Mouse (Mus musculus) myocyte (in vitro differentiated cells): ENCODE measurements around the gene Elavl1. TPM values are rescaled to one million over a fixed set of nuclear protein-coding genes. Genes with fewer than 3 reads are reported as not detected.
A peak's percentile ranks its signal among the peaks of the same experiment; 100 is the strongest.

Experiments used
- H3K27me3 ChIP-seq: one replicate; pipeline ENCODE4 v1.6.1; 2011; ENCODE audit not compliant: control insufficient read depth, insufficient read depth, insufficient read length
- H3K36me3 ChIP-seq: one replicate; pipeline ENCODE4 v1.6.1; 2011; ENCODE audit not compliant: control insufficient read depth, insufficient read depth
- H3K4me2 ChIP-seq: one replicate; pipeline ENCODE4 v1.6.1; 2011; ENCODE audit warnings: low read depth, control low read depth
- H3K4me3 ChIP-seq: one replicate; pipeline ENCODE4 v1.5.1; 2011; ENCODE audit warnings: mild to moderate bottlenecking, control low read depth, moderate library complexity
- H3K79me2 ChIP-seq: one replicate; pipeline ENCODE4 v1.6.1; 2011; ENCODE audit not compliant: control insufficient read depth, insufficient read depth
- H3ac ChIP-seq: one replicate; pipeline ENCODE4 v1.6.1; 2011; ENCODE audit not compliant: control insufficient read depth, insufficient read length
- CEBPB ChIP-seq: IDR thresholded peaks from 2 replicates; pipeline ENCODE4 v1.6.1; 2011; ENCODE audit warnings: mild to moderate bottlenecking, moderate library complexity; ENCODE audit not compliant: poor library complexity, insufficient read depth, severe bottlenecking
- E2F4 ChIP-seq: IDR thresholded peaks from one replicate; pipeline ENCODE4 v1.6.1; 2011; ENCODE audit warnings: mild to moderate bottlenecking, control low read depth, moderate library complexity; ENCODE audit not compliant: insufficient read depth
- MAX ChIP-seq: IDR thresholded peaks from one replicate; pipeline ENCODE4 v1.6.1; 2011; ENCODE audit warnings: low read depth, mild to moderate bottlenecking, control low read depth
- MYOD1 ChIP-seq, 3 experiments: IDR thresholded peaks; one replicate each; pipeline ENCODE4 v1.6.1; 2011; ENCODE audit warnings: control low read depth in 2 of 3, low read depth in 2 of 3, mild to moderate bottlenecking in 2 of 3, moderate library complexity in 1 of 3; ENCODE audit not compliant: insufficient read length in 2 of 3, control insufficient read depth in 1 of 3
- MYOG ChIP-seq, 3 experiments: IDR thresholded peaks; one replicate each; pipeline ENCODE4 v1.6.1; 2011; ENCODE audit warnings: control low read depth in 2 of 3, low read depth in 2 of 3, mild to moderate bottlenecking in 2 of 3; ENCODE audit not compliant: insufficient read length in 2 of 3, control insufficient read depth in 1 of 3, insufficient read depth in 1 of 3
- POLR2A ChIP-seq: IDR thresholded peaks from one replicate; pipeline ENCODE4 v1.6.1; 2011; ENCODE audit warnings: low read depth, mild to moderate bottlenecking, control low read depth, moderate library complexity; ENCODE audit not compliant: insufficient read length
- POLR2AphosphoS2 ChIP-seq: IDR thresholded peaks from one replicate; pipeline ENCODE4 v1.6.1; 2011; ENCODE audit warnings: low read depth, control low read depth; ENCODE audit not compliant: insufficient read length
- REST ChIP-seq: IDR thresholded peaks from one replicate; pipeline ENCODE4 v1.6.1; 2011; ENCODE audit warnings: mild to moderate bottlenecking, control low read depth, moderate library complexity; ENCODE audit not compliant: insufficient read depth, insufficient read length
- SRF ChIP-seq: IDR thresholded peaks from one replicate; pipeline ENCODE4 v1.6.1; 2011; ENCODE audit warnings: low read depth; ENCODE audit not compliant: control insufficient read depth, insufficient read length
- TCF12 ChIP-seq: IDR thresholded peaks from one replicate; pipeline ENCODE4 v1.6.1; 2011; ENCODE audit warnings: mild to moderate bottlenecking, control low read depth; ENCODE audit not compliant: poor library complexity, insufficient read depth, severe bottlenecking
- TCF3 ChIP-seq: IDR thresholded peaks from one replicate; pipeline ENCODE4 v1.6.1; 2011; ENCODE audit warnings: low read depth, control low read depth; ENCODE audit not compliant: insufficient read length
- USF1 ChIP-seq: IDR thresholded peaks from one replicate; pipeline ENCODE4 v1.6.1; 2011; ENCODE audit warnings: low read depth, mild to moderate bottlenecking, control low read depth, moderate library complexity
- polyA plus RNA-seq: library from polyadenylated mRNA; unstranded; fragments of >200 nt; fragmentation: generic; extraction: Trizol; gene quantifications from one replicate; pipeline ENCODE4 v1.2.1, GENCODE M21; 2012; ENCODE audit warnings: missing spikeins

Gene Elavl1
- polyA plus RNA-seq, 1 experiment = 44.2 TPM

DNA sequence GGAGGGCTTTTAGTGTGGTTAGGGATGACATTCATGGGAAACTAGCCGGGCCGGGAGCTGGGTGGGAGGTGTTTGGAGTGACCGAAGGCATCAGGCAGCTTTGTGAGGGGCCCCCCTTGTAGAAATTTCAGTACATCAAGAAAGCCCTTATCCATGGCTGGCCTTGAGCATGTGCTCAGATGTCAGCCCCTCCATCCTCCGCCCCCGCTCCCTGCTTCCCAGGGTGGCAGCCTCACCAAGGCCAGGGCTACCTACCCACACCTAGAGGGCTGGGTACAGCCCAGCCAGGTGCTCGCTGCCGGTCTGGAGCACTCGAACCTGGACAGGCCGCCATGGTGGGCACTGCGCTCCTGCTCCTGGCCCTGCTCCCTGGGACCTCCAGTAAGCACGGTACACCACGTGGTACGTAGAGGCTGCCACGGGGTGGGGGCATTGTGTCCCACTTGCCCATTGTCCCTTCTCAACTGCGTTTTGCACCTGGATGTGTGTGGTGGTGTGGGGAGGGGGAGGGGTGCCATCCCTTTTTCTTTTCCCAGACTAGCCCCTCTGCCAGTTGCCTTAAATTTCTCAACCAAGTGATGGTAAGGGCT, 77.2 kb downstream of the Elavl1 start, which contains the start of gene Tgfbr3l:
TSS of gene Tgfbr3l (plus strand) at position 264 of the 590 bp plus-strand sequence.
- H3K36me3 ChIP-seq = peaks cover 5% of the 10 kb centered on the region
- no peak within 1 kb of the TSS for H3K4me3 ChIP-seq
- H3K79me2 ChIP-seq = no peaks in the 10 kb centered on the region
- TF ChIP-seq POLR2A (peak; percentile 16), SRF (no peak)
- H3ac ChIP-seq = no peak within 1 kb of the TSS
- no peaks in the 10 kb centered on the region for H3K27me3 ChIP-seq
- H3K4me2 ChIP-seq = no peak within 1 kb of the TSS

- H3K4me3 ChIP-seq = no peak overlapping the region
- H3K36me3 ChIP-seq = peaks cover 5% of the 10 kb centered on the region
- no peak overlapping the region for H3ac ChIP-seq
- H3K79me2 ChIP-seq = no peaks in the 10 kb centered on the region
- no peaks in the 10 kb centered on the region for H3K27me3 ChIP-seq
- H3K4me2 ChIP-seq = no peak overlapping the region
- TF ChIP-seq POLR2AphosphoS2 (no peak), USF1 (no peak), MYOG (IDR thresholded peaks at IDR 0.05; ENCODE audit: control insufficient read depth in 1 of 3, insufficient read depth in 1 of 3, insufficient read length in 2 of 3, low read depth in 2 of 3) (no peak)
Observed at GRCm38 (mm10) chr8:4247241-4247640, 78.0 kb downstream of the Elavl1 start.

DNA sequence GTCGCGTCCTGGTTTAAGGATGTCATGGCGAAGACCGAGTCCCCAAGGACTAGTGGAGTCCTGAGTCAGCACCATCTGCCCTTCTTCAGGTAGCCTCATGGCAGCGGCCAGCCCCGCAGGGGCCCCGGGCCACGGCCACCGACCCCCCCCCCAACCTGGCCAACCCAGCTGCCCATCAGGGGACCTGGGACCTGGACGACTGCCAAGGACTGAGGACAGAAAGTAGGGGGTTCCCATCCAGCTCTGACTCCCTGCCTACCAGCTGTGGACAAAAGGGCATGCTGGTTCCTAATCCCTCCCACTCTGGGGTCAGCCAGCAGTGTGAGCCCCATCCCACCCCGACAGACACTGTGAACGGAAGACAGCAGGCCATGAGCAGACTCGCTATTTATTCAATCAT, 79.5 kb downstream of the Elavl1 start:
- Histone ChIP-seq H3K4me3 (no peak overlapping the region), H3K79me2 (peaks cover 13% of the 10 kb centered on the region), H3K4me2 (no peak overlapping the region), H3K27me3 (no peaks in the 10 kb centered on the region), H3ac (no peak overlapping the region), H3K36me3 (peaks cover 11% of the 10 kb centered on the region)
- TF ChIP-seq E2F4 (no peak), TCF3 (no peak), POLR2A (no peak), MYOG (IDR thresholded peaks at IDR 0.05; ENCODE audit: control insufficient read depth in 1 of 3, insufficient read depth in 1 of 3, insufficient read length in 2 of 3, low read depth in 2 of 3) (no peak), MAX (no peak), CEBPB (no peak), USF1 (no peak), POLR2AphosphoS2 (no peak), TCF12 (no peak)

GRCm38 (mm10) chr8:4245061-4245460, 80.2 kb downstream of the Elavl1 start:
- peaks cover 11% of the 10 kb centered on the region for H3K36me3 ChIP-seq
- no peak overlapping the region for H3ac ChIP-seq
- no peak overlapping the region for H3K4me3 ChIP-seq
- TF ChIP-seq REST (no peak), SRF (no peak), E2F4 (no peak), TCF12 (no peak)
- H3K27me3 ChIP-seq = no peaks in the 10 kb centered on the region
- H3K79me2 ChIP-seq = peaks cover 20% of the 10 kb centered on the region
- H3K4me2 ChIP-seq = no peak overlapping the region

GRCm38 (mm10) chr8:4239193-4239890, 85.9 kb downstream of the Elavl1 start:
- Histone ChIP-seq H3K79me2 (peaks cover 31% of the 10 kb centered on the region), H3K36me3 (peaks cover 6% of the 10 kb centered on the region), H3K27me3 (no peaks in the 10 kb centered on the region), H3K4me3 (peak overlapping the region; percentile 89), H3ac (peak overlapping the region; percentile 76), H3K4me2 (peak overlapping the region; percentile 79)
- peak; percentile 15 for TF ChIP-seq POLR2AphosphoS2
- no peak for TF ChIP-seq MYOD1 (IDR thresholded peaks at IDR 0.05; ENCODE audit: control insufficient read depth in 1 of 3, insufficient read length in 2 of 3, low read depth in 2 of 3)
- no peak for TF ChIP-seq TCF12
